Mouse (Mus musculus) MEL-GATA-1-ER (cell line): ENCODE data around the gene Slc37a4.
A peak's percentile ranks its signal among the peaks of the same experiment; 100 is the strongest.
"Not testable (repeated sequence)": the region's sequence is repeated elsewhere in the genome, so short reads cannot be mapped to it uniquely, and the experiment has no call there.

ENCODE experiments used
- DNase-seq: peaks from one replicate; pipeline ENCODE4 v3.0.0-alpha.2; 2012; ENCODE audit warnings: low read depth; ENCODE audit errors: extremely low read depth

Slc37a4 gene

DNA sequence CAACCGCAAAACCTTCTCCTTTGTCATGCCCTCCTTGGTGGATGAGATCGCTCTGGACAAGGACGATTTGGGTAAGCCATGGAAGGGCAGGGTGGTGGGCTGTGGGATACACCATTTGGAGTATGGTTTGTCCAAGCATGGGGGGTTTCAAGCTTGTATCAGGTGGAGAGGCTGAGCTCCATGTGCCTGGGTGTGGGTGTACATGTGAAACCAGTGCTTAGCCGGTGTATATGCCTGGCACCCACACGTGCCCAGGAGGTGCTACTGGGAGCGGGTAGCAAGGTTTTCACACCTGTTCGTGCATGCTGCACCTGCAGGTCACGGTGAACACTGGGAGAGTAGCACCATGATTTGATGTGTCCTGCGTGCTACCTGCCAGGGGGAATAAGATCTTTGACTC is 1.9 kb downstream of the Slc37a4 start:
- no peak for DNase-seq

- no peak for DNase-seq
Observed at GRCm38 (mm10) chr9:44399114-44399794, 2.6 kb downstream of the Slc37a4 start.

- no peak for DNase-seq
Observed at GRCm38 (mm10) chr9:44399795-44400114, 3.1 kb downstream of the Slc37a4 start.

- DNase-seq: no peak
Observed at GRCm38 (mm10) chr9:44401081-44401480, 4.4 kb downstream of the Slc37a4 start.

- DNase-seq: no peak
Observed at GRCm38 (mm10) chr9:44405011-44405410, 8.4 kb downstream of the Slc37a4 start.

- DNase-seq: peak; percentile 81
Observed at GRCm38 (mm10) chr9:44406906-44407751, 10.5 kb downstream of the Slc37a4 start, which contains the start of the genes Rps25 and Trappc4. Gene Rps25, plus strand, starts transcription at chr9:44407139. Gene Trappc4, minus strand, starts transcription at chr9:44407600.

DNA sequence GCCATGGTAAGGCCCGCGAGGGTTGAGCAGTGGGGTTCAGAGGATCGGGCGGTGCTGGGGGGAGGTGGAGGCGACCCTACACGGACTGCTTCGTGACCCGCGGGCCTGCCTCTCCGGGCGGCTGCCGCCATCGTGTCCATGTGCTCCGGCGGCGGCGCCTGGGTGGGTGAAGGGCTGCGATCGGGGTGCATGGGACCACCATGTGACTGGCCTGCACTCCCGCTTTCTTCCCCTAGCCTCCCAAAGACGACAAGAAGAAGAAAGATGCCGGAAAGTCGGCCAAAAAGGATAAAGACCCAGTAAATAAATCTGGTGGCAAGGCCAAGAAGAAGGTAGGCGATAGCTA is 11.1 kb downstream of the Slc37a4 start:
- DNase-seq: no peak

DNA sequence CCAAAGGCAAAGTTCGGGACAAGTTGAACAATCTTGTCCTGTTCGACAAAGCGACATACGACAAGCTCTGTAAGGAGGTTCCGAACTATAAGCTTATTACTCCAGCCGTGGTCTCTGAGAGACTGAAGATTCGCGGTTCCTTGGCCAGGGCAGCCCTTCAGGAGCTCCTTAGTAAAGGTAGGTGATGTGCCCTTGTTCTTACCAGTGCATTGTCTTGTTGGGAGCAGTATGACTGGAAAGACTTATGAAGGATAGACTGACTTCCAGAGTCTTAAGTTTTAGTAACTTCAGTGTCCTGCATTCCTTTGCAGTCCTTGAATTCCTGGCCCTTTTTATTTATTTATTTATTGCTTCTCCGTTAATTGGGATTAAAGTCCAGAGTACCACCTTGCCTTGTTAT is 12.0 kb downstream of the Slc37a4 start:
- DNase-seq: not testable (repeated sequence)

GRCm38 (mm10) chr9:44410647-44411336 is 14.1 kb downstream of the Slc37a4 start:
- no peak for DNase-seq

DNA sequence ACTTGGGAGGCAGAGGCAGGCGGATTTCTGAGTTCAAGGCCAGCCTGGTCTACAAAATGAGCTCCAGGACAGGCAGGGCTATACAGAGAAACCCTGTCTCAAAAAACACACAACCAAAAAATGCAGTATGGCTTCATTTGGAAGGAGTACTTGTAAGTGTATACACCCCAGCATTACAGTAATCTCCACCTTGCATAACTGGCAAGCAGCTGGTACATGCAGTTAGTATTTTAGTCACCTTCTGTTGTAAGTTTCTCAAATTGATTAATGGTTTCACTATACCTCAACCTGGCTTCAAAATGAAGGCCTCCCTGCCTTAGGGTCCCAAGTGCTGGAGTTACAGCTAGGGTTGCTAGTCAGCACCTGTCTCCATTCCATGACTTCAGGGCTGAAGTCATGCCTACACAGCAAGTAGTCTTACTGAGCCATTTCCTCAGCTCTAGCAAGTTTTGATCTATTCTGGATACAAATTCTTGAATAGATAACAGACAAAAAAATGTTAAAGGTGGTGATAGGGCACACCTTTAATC is 15.0 kb downstream of the Slc37a4 start:
- DNase-seq: no peak

- no peak for DNase-seq
Observed at GRCm38 (mm10) chr9:44412306-44412705, 15.7 kb downstream of the Slc37a4 start.

GRCm38 (mm10) chr9:44412781-44413180 is 16.1 kb downstream of the Slc37a4 start:
- no peak for DNase-seq

DNA sequence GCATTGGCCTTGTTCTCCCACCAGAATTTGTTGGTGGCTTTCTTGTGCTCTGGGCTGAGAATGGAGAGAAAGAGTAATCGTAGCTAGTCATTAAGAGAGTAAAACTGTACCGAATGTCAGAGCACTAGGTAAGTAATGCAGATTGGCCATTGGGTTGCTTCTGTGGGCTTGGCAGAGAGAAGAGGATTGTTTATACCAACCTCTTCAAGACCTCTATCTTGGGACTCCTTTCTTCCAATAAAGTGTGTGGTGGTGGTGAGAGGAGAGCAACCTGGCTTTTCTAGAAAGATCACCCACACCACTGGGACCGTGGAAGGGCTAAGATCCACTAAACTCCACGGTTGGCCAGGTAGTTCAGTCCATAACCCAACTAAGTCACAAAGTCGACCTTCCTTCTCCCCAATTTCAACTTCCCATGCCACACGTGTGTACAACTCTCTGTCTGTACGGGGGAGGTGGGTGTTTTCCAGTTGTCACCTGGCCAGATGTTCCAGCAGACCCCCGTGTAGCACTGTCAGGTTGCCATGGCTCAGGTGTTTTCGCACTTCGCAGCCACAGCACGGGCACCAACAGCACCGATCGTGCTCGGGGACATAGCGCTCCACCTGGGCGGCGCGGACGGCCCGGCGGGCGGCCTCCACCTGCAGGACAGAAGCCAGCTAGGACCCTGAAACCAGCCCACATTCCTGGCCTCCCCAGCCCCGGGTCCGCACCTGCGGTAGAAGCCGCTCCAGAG is 20.7 kb downstream of the Slc37a4 start:
- DNase-seq: no peak

DNA sequence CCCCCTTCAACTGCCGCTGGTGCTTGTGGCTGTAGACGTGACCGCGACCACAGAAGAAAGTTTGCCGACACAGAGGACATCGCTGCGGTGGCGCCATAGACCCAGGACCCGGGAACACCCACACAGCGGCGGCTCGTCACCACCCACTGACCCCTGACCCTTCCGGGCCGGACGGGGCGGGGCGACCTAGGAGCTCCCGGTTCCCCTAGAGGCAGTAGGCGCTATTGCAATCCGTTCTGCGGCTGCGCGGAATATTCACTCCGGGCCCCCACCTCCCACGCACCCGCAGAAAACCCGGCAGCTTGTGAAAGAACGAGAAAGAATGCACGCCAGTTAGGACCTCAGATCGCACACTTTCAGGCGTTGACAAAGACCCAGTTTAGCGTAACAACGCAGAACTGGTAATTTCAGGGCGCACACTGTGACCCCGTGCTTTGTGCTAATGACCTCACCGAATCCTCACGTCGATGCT is 21.3 kb downstream of the Slc37a4 start:
- DNase-seq: no peak

DNA sequence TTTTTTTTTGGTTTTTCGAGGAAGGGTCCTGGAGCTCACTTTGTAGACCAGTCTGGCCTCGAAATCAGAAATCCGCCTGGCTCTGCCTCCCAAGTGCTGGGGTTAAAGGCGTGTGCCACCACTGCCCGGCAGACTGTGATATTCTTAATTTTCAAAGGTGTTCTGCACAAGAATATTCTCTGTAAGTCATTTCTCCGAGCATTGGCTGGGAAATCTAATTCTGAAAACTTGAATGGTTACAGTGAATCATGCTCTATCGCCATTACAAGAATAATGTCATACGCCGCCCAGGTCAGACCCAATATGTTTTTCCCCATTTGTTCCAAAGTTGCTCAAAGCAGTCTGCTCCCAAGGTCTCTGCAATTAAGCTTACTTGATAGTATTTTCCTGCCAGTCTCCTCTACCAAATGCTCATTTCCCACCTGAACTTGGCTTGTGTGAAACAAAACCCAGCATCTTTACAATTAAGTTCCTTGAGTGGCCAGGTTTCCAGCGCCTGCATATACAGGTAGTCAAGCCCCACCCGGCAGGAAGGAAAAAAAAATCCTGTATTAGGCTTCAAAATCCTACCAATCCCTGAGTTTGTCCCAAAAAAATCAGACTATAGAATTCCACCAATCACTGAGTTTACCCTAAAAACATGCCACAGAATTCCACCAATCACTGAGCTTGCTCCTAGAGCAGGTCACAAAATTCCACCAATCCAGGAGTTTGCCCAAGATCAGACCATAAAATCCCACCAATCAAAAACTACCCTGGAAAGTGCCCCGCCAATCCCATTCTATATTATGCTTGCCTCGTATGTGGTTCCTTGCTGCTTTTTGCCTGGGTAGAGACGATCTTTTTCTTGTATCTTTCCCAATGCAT is 22.1 kb downstream of the Slc37a4 start, which contains the start of gene Ccdc84:
Gene Ccdc84, minus strand, starts transcription at position 51 of the 867 bp plus-strand sequence.
- DNase-seq: no peak

DNA sequence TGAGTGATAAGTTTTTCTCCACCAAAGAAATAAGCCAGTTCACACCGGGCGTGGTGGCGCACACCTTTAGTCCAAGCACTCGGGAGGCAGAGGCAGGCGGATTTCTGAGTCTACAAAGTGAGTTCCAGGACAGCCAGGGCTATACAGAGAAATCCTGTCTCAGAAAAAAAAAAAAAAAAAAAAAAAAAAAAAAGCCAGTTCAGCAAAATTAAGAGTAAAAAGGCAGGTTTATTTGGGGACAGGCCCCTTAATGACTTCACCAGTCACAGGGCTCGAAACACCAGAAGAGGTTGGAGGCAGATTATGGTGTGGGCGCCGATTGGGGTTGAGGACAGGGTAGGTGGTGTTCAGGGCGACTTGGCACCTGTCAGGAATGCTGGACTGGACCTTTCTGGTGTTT is 23.1 kb downstream of the Slc37a4 start:
- DNase-seq: not testable (repeated sequence)

DNA sequence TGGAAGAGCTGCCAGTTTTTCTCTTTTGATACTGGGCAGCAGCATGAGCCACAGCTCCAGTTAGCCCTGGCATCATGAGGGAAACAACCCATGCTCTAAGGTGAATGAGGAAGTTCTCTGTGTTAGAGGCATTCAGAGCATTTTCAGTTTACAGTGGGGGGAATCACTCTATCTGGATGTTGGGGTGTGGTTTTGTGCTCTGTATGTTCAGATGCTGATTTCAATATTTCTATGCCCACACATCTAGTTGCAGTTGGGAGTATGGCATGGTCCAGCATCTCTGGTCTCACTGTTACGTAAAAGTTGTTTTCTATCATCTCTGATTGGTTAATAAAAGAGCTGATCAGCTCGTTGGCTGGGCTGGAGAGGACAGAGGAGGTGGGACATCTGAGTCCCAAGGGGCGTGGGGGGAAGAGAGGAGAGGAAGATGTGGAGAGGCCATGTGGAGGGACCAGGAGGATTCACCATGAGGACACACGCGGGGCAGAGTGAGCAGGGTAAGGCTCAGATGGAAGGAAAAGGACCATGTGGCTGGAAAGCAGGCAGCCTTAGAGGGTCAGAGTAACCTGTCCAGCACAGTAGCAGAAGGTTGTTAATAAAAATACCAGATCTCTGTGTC is 23.7 kb downstream of the Slc37a4 start:
- DNase-seq: peak; percentile 88

- no peak for DNase-seq
Observed at GRCm38 (mm10) chr9:44423576-44423975, 26.9 kb downstream of the Slc37a4 start.

- DNase-seq: no peak
Observed at GRCm38 (mm10) chr9:44432577-44433185, 36.0 kb downstream of the Slc37a4 start.
